In genomic region chr9:92472256-92472855, GRCm38 (mm10) we compare ENCODE assay signal across 26 mouse cellular contexts. TPM values are rescaled to one million over a fixed set of nuclear protein-coding genes. Genes with fewer than 3 reads are reported as not detected.
DNase-seq lines count a peak whose midpoint lies in the region; ATAC-seq and TF ChIP-seq lines count a peak whose summit lies in the region.
"Had no signal": no experiment of that assay in that cellular context is flagged by ENCODE, and none has a peak within 500 bp of the region (broad histone marks: within the 10 kb centered on the region; RNA-seq: fewer than 3 reads in every experiment).

No protein-coding gene starts in this region.

- no peak for TF ChIP-seq CTCF in kidney, postnatal 0 days (IDR thresholded peaks at IDR 0.05; ENCODE audit: low read depth)

- H3K4me2 ChIP-seq in embryonic facial prominence, embryonic 14.5 days (ENCODE audit: low read depth, low read length) = no peak overlapping the region
- no peak overlapping the region for H3K4me2 ChIP-seq in kidney, embryonic 15.5 days
- H3K4me2 ChIP-seq in kidney, postnatal 0 days (ENCODE audit: low read length) = no peak overlapping the region
- H3K4me2 ChIP-seq: embryonic facial prominence, embryonic 13.5 days; forebrain, embryonic 13.5 days; forebrain, embryonic 15.5 days had no signal

- ATAC-seq in embryonic facial prominence, embryonic 14.5 days (ENCODE audit: low read depth) = peak; percentile 44; the same call in 1 of the 2 replicates
- ATAC-seq in kidney, embryonic 15.5 days (replicated peaks; ENCODE audit: low FRiP score) = peak; percentile 83
- peak; percentile 29; the same call in 1 of the 2 replicates for ATAC-seq in kidney, postnatal 0 days (replicated peaks; ENCODE audit: low FRiP score, low read depth)
- ATAC-seq: activated CD4-positive, CD25-positive, alpha-beta regulatory T cell, adult 4 months; CD4-positive, CD25-positive, alpha-beta regulatory T cell, adult 4 months; forebrain, embryonic 13.5 days; forebrain, embryonic 15.5 days; forebrain, postnatal 0 days; Patski had no signal

- no peak overlapping the region for H3K27ac ChIP-seq in embryonic facial prominence, embryonic 14.5 days (replicated peaks; ENCODE audit: low read depth, low read length)
- no peak overlapping the region for H3K27ac ChIP-seq in embryonic facial prominence, embryonic 10.5 days (replicated peaks)
- H3K27ac ChIP-seq in kidney, embryonic 15.5 days = no peak overlapping the region
- no peak overlapping the region for H3K27ac ChIP-seq in kidney, postnatal 0 days
- H3K27ac ChIP-seq in forebrain, embryonic 10.5 days = no peak overlapping the region
- H3K27ac ChIP-seq: embryonic facial prominence, embryonic 13.5 days; forebrain, embryonic 13.5 days; forebrain, embryonic 15.5 days had no signal

- no peaks in the 10 kb centered on the region for H3K27me3 ChIP-seq in embryonic facial prominence, embryonic 14.5 days (replicated peaks; ENCODE audit: control insufficient read depth, insufficient read depth, low read length)
- no peaks in the 10 kb centered on the region for H3K27me3 ChIP-seq in embryonic facial prominence, embryonic 10.5 days (replicated peaks; ENCODE audit: low read depth, poor library complexity, severe bottlenecking)
- no peaks in the 10 kb centered on the region for H3K27me3 ChIP-seq in kidney, embryonic 15.5 days
- H3K27me3 ChIP-seq in kidney, postnatal 0 days (ENCODE audit: insufficient read depth, low read length) = no peaks in the 10 kb centered on the region
- no peaks in the 10 kb centered on the region for H3K27me3 ChIP-seq in forebrain, embryonic 10.5 days (ENCODE audit: poor library complexity, severe bottlenecking)
- H3K27me3 ChIP-seq: CH12.LX; embryonic facial prominence, embryonic 13.5 days; forebrain, embryonic 13.5 days; forebrain, embryonic 15.5 days; Patski had no signal

- no peak overlapping the region for H3K4me3 ChIP-seq in embryonic facial prominence, embryonic 14.5 days (ENCODE audit: low read depth, low read length)
- H3K4me3 ChIP-seq in embryonic facial prominence, embryonic 10.5 days = no peak overlapping the region
- no peak overlapping the region for H3K4me3 ChIP-seq in kidney, embryonic 15.5 days (replicated peaks)
- no peak overlapping the region for H3K4me3 ChIP-seq in kidney, postnatal 0 days (replicated peaks; ENCODE audit: low read depth, low read length)
- H3K4me3 ChIP-seq in forebrain, embryonic 10.5 days = no peak overlapping the region
- H3K4me3 ChIP-seq: embryonic facial prominence, embryonic 13.5 days; forebrain, embryonic 13.5 days; forebrain, embryonic 15.5 days had no signal

- H3K9me3 ChIP-seq in embryonic facial prominence, embryonic 14.5 days (ENCODE audit: control insufficient read depth, low read length) = no peaks in the 10 kb centered on the region
- no peaks in the 10 kb centered on the region for H3K9me3 ChIP-seq in embryonic facial prominence, embryonic 10.5 days
- no peaks in the 10 kb centered on the region for H3K9me3 ChIP-seq in kidney, embryonic 15.5 days (replicated peaks)
- H3K9me3 ChIP-seq in kidney, postnatal 0 days (replicated peaks; ENCODE audit: low read length) = no peaks in the 10 kb centered on the region
- no peaks in the 10 kb centered on the region for H3K9me3 ChIP-seq in forebrain, embryonic 10.5 days
- H3K9me3 ChIP-seq: embryonic facial prominence, embryonic 13.5 days; forebrain, embryonic 13.5 days; forebrain, embryonic 15.5 days; G1E had no signal

- no peak for DNase-seq in embryonic facial prominence, embryonic 14.5 days (ENCODE audit: low spot score)
- DNase-seq in embryonic facial prominence, embryonic 10.5 days (ENCODE audit: low spot score) = no peak
- no peak for DNase-seq in kidney, postnatal 14 days
- peak; percentile 69 for DNase-seq in kidney, postnatal 0 days (ENCODE audit: low spot score)
- DNase-seq in kidney, adult 11 months = no peak
- peak; percentile 3 for DNase-seq in yolk sac, embryonic 10.5 days (ENCODE audit: low spot score)
- no peak for DNase-seq in forebrain, embryonic 10.5 days (ENCODE audit: extremely low spot score, low spot score)
- DNase-seq: adrenal gland, adult 8-10 months; adrenal gland, postnatal 14 days; adrenal gland, postnatal 36 days; B cell, adult 2 months; cerebellum, adult 11-12 months; cerebellum, adult 2 months; cerebellum, adult 9-10 months; cerebellum, postnatal 10 days; cerebellum, postnatal 25 days; forebrain, postnatal 0 days had no signal

- no peak overlapping the region for H3K9ac ChIP-seq in embryonic facial prominence, embryonic 14.5 days (ENCODE audit: low read depth, low read length)
- no peak overlapping the region for H3K9ac ChIP-seq in kidney, embryonic 15.5 days
- no peak overlapping the region for H3K9ac ChIP-seq in kidney, postnatal 0 days (ENCODE audit: low read depth, low read length)
- H3K9ac ChIP-seq: embryonic facial prominence, embryonic 13.5 days; forebrain, embryonic 13.5 days; forebrain, embryonic 15.5 days; forebrain, postnatal 0 days had no signal

- H3K36me3 ChIP-seq in embryonic facial prominence, embryonic 14.5 days (ENCODE audit: control insufficient read depth, insufficient read depth, low read length) = no peaks in the 10 kb centered on the region
- no peaks in the 10 kb centered on the region for H3K36me3 ChIP-seq in embryonic facial prominence, embryonic 10.5 days (replicated peaks)
- H3K36me3 ChIP-seq in kidney, embryonic 15.5 days = no peaks in the 10 kb centered on the region
- H3K36me3 ChIP-seq in kidney, postnatal 0 days (ENCODE audit: insufficient read depth, low read length) = no peaks in the 10 kb centered on the region
- H3K36me3 ChIP-seq in forebrain, embryonic 10.5 days (replicated peaks) = no peaks in the 10 kb centered on the region
- H3K36me3 ChIP-seq: embryonic facial prominence, embryonic 13.5 days; forebrain, embryonic 15.5 days; G1E had no signal

- 69% methylated on average over 5 of the region's 5 CpGs for WGBS in embryonic facial prominence, embryonic 14.5 days
- WGBS in embryonic facial prominence, embryonic 10.5 days = 79% methylated on average over 5 of the region's 5 CpGs
- WGBS in kidney, embryonic 15.5 days = 49% methylated on average over 5 of the region's 5 CpGs
- WGBS in kidney, postnatal 0 days = 57% methylated on average over 5 of the region's 5 CpGs
- WGBS in forebrain, embryonic 10.5 days = 72% methylated on average over 5 of the region's 5 CpGs

- no peaks in the 10 kb centered on the region for H3K4me1 ChIP-seq in embryonic facial prominence, embryonic 14.5 days (ENCODE audit: control insufficient read depth, insufficient read depth, low read length)
- H3K4me1 ChIP-seq in embryonic facial prominence, embryonic 10.5 days = no peaks in the 10 kb centered on the region
- no peaks in the 10 kb centered on the region for H3K4me1 ChIP-seq in kidney, embryonic 15.5 days
- H3K4me1 ChIP-seq in kidney, postnatal 0 days (replicated peaks; ENCODE audit: insufficient read depth, low read length) = no peaks in the 10 kb centered on the region
- peaks cover 9% of the 10 kb centered on the region for H3K4me1 ChIP-seq in forebrain, embryonic 10.5 days
- H3K4me1 ChIP-seq: forebrain, embryonic 13.5 days; forebrain, embryonic 15.5 days had no signal

RNA-seq across cellular contexts. Expression of gene Plscr4, which starts 15.2 kb away (rescaled TPM):
- 6.7 and 7.2 TPM in 2 replicates for polyA plus RNA-seq in embryonic facial prominence, embryonic 14.5 days (2014; fragmentation: Nextera tagmentation; extraction: Ambion mirVana)
- 0.79 and 0.98 TPM in 2 replicates for polyA plus RNA-seq in embryonic facial prominence, embryonic 10.5 days (2016; fragmentation: Nextera tagmentation; extraction: Ambion mirVana)
- 3.8 and 4.0 TPM in 2 replicates for polyA plus RNA-seq in kidney, embryonic 15.5 days (2015; fragmentation: Nextera tagmentation; extraction: Ambion mirVana)
- 8.3 and 8.4 TPM in 2 replicates for polyA plus RNA-seq in kidney, postnatal 0 days (2015; fragmentation: Nextera tagmentation; extraction: Ambion mirVana)
- 0.63 and 1.1 TPM in 2 replicates for polyA plus RNA-seq in forebrain, embryonic 10.5 days (2016; fragmentation: Nextera tagmentation; extraction: Ambion mirVana)
- polyA plus RNA-seq: G1E had no signal

Comparison
In these comparisons a context has a peak if more than half of its experiments do, and no peak if none do; other contexts are left out.
1. DNase-seq: peak in kidney, postnatal 0 days (single experiment) and yolk sac, embryonic 10.5 days (single experiment); none in embryonic facial prominence, embryonic 14.5 days (single experiment), embryonic facial prominence, embryonic 10.5 days (single experiment), kidney, postnatal 14 days (single experiment), kidney, adult 11 months (single experiment) and forebrain, embryonic 10.5 days (single experiment).
2. ATAC-seq: peak in every context shown above with its lines; median percentile 83 in kidney, embryonic 15.5 days; 44 in embryonic facial prominence, embryonic 14.5 days; 29 in kidney, postnatal 0 days.